Mouse (Mus musculus): Measurements from ENCODE around the gene Edrf1. TPM values are rescaled to one million over a fixed set of nuclear protein-coding genes. Genes with fewer than 3 reads are reported as not detected.

Edrf1 gene
- total RNA-seq, 1 experiment from 2014 or later = 16.0 TPM

Other genes with a start within 250 kb of the Edrf1 start
- not detected in 2 replicates for gene Tex36, start 35.4 kb upstream of the Edrf1 start, total RNA-seq (2021)
- not detected in 2 replicates for gene Mmp21, start 42.5 kb downstream of the Edrf1 start, total RNA-seq (2021)
- 64.7 and 65.3 TPM in 2 replicates for gene Bccip, start 71.8 kb downstream of the Edrf1 start, total RNA-seq (2021)
- 10.4 and 14.7 TPM in 2 replicates for gene Uros, start 72.5 kb downstream of the Edrf1 start, total RNA-seq (2021)
- gene Fank1, start 139.3 kb downstream of the Edrf1 start, total RNA-seq (2021) = 0.33 and 0.90 TPM in 2 replicates
- 41.6 and 44.6 TPM in 2 replicates for gene Dhx32, start 145.2 kb downstream of the Edrf1 start, total RNA-seq (2021)